In the genomic region with DNA sequence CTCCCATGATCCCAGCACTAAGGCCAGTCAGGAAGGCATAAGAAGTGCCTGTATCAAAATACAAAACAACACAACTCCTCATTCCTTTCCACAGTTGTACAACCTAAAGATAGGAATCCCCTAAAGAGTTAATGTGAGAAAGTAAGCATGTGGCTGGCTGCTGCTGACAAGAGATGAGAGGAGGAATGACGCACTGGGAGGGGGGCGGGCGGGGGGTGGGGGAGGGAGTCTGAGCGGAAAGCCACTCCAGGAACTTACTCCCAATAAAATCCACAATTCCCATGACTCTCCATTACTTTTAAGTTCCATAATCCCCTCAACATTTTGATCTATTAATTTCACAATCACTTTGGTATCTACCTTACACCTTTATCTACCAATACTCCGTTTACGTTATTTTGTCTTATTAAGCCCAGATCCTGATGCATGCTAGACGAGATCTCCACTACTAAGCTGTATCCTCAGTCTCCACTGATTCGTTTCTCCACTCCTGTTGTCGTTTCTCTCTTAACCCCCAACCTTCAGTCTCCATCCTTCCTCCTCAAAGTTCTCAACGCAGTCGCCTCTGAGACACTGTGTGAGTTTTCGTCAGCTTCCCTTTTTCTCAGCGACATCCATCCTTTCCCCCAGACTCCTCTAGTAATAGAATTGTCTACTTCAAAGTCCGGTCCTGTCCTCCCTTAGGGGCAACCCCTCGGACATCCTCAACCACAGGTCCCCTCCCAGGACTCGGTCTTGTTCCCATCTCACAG, we compare ENCODE assay signal across 8 mouse cellular contexts. TPM values are rescaled to one million over a fixed set of nuclear protein-coding genes. Genes with fewer than 3 reads are reported as not detected.
DNase-seq lines count a peak whose midpoint lies in the region; ATAC-seq and TF ChIP-seq lines count a peak whose summit lies in the region.

No protein-coding gene starts in this region.

- H3K9ac ChIP-seq in hindbrain, embryonic 13.5 days = peak overlapping the region; percentile 91
- H3K9ac ChIP-seq in midbrain, embryonic 11.5 days (ENCODE audit: low read length) = peak overlapping the region; percentile 92

- no peak for TF ChIP-seq CTCF in kidney, adult 2 months (conservative IDR thresholded peaks at IDR 0.05; ENCODE audit: insufficient read depth, insufficient read length, low read depth, low read length)

- H3K4me3 ChIP-seq in kidney, adult 2 months (ENCODE audit: insufficient read depth, low read depth, low read length) = peak overlapping the region; percentile 92
- peak overlapping the region; percentile 71 for H3K4me3 ChIP-seq in hindbrain, embryonic 13.5 days
- H3K4me3 ChIP-seq in midbrain, embryonic 11.5 days (ENCODE audit: low read depth, low read length) = peak overlapping the region; percentile 96

- no peaks in the 10 kb centered on the region; the same call in 1 of the 2 replicates for H3K36me3 ChIP-seq in kidney, adult 2 months (ENCODE audit: control insufficient read depth, insufficient read depth, low read length)
- 0 out of 2 replicates have a peak, but pooled peaks cover 3% of the 10 kb centered on the region for H3K36me3 ChIP-seq in hindbrain, embryonic 13.5 days
- H3K36me3 ChIP-seq in midbrain, embryonic 11.5 days (ENCODE audit: control insufficient read depth, insufficient read depth, low read length) = no peaks in the 10 kb centered on the region

- DNase-seq in kidney, adult 2 months = no peak
- DNase-seq in kidney, adult 8-10 months = no peak
- DNase-seq in adipocyte (ENCODE audit: low spot score) = peak; percentile 27
- no peak for DNase-seq in midbrain, embryonic 11.5 days (ENCODE audit: low spot score, missing footprints)
- DNase-seq in left cerebral cortex, adult 9 months (ENCODE audit: low spot score in 2 of 2) = no peak
- DNase-seq in spleen, postnatal 36 days (ENCODE audit: low spot score in 2 of 2) = no peak
- DNase-seq in embryo, embryonic 10 days (ENCODE audit: low spot score) = no peak

- no peak for ATAC-seq in hindbrain, embryonic 13.5 days (ENCODE audit: low FRiP score)
- no peak for ATAC-seq in midbrain, embryonic 11.5 days (ENCODE audit: low FRiP score)

- WGBS in kidney, adult 2 months = under 1% methylated on average over 16 of the region's 16 CpGs
- under 1% methylated on average over 16 of the region's 16 CpGs for WGBS in hindbrain, embryonic 13.5 days
- under 1% methylated on average over 16 of the region's 16 CpGs for WGBS in midbrain, embryonic 11.5 days

- H3K27me3 ChIP-seq in kidney, adult 2 months (replicated peaks; ENCODE audit: control insufficient read depth, insufficient read depth, low read length) = no peaks in the 10 kb centered on the region
- H3K27me3 ChIP-seq in hindbrain, embryonic 13.5 days = no peaks in the 10 kb centered on the region
- no peaks in the 10 kb centered on the region for H3K27me3 ChIP-seq in midbrain, embryonic 11.5 days (ENCODE audit: control insufficient read depth, insufficient read depth, low read length)

- H3K4me1 ChIP-seq in kidney, adult 2 months (ENCODE audit: control insufficient read depth, insufficient read depth, low read length) = peaks cover 5% of the 10 kb centered on the region; the same call in 1 of the 2 replicates
- H3K4me1 ChIP-seq in hindbrain, embryonic 13.5 days (replicated peaks) = peaks cover 21% of the 10 kb centered on the region
- H3K4me1 ChIP-seq in midbrain, embryonic 11.5 days (ENCODE audit: control insufficient read depth, insufficient read depth, low read length) = peaks cover 10% of the 10 kb centered on the region

- peak overlapping the region; percentile 45; the same call in 1 of the 2 replicates for H3K27ac ChIP-seq in kidney, adult 2 months (ENCODE audit: insufficient read depth, low read depth, low read length)
- peak overlapping the region; percentile 91 for H3K27ac ChIP-seq in hindbrain, embryonic 13.5 days
- H3K27ac ChIP-seq in midbrain, embryonic 11.5 days (ENCODE audit: low read depth, low read length) = peak overlapping the region; percentile 71

- no peak for TF ChIP-seq POLR2A in kidney, adult 2 months (IDR thresholded peaks at IDR 0.05; ENCODE audit: low read depth, low read length)

- H3K4me2 ChIP-seq in hindbrain, embryonic 13.5 days = peak overlapping the region; percentile 83
- H3K4me2 ChIP-seq in midbrain, embryonic 11.5 days = peak overlapping the region; percentile 75

- H3K9me3 ChIP-seq in hindbrain, embryonic 13.5 days = no peaks in the 10 kb centered on the region
- no peaks in the 10 kb centered on the region for H3K9me3 ChIP-seq in midbrain, embryonic 11.5 days (ENCODE audit: control insufficient read depth, low read length)

RNA-seq across cellular contexts. Expression of gene Pip5k1a, which starts 1.0 kb away (rescaled TPM):
- 13.5 and 15.3 TPM in 2 replicates for polyA plus RNA-seq in kidney, adult 2 months (2012; rRNA removed)
- 15.4 and 16.7 TPM in 2 replicates for polyA plus RNA-seq in hindbrain, embryonic 13.5 days (2015; fragmentation: Nextera tagmentation; extraction: Ambion mirVana)
- polyA plus RNA-seq in midbrain, embryonic 11.5 days (2014; fragmentation: Nextera tagmentation; extraction: Ambion mirVana) = 13.2 and 15.1 TPM in 2 replicates

RNA-seq across cellular contexts. Expression of gene Vps72, which starts 5.1 kb away (rescaled TPM):
- polyA plus RNA-seq in kidney, adult 2 months (2012; rRNA removed) = 45.6 and 47.1 TPM in 2 replicates
- 219 and 221 TPM in 2 replicates for polyA plus RNA-seq in hindbrain, embryonic 13.5 days (2015; fragmentation: Nextera tagmentation; extraction: Ambion mirVana)
- 221 and 238 TPM in 2 replicates for polyA plus RNA-seq in midbrain, embryonic 11.5 days (2014; fragmentation: Nextera tagmentation; extraction: Ambion mirVana)

RNA-seq across cellular contexts. Expression of gene Tmod4, which starts 18.5 kb away (rescaled TPM):
- polyA plus RNA-seq in kidney, adult 2 months (2012; rRNA removed) = 0.19 and 3.1 TPM in 2 replicates
- 0.99 and 1.5 TPM in 2 replicates for polyA plus RNA-seq in hindbrain, embryonic 13.5 days (2015; fragmentation: Nextera tagmentation; extraction: Ambion mirVana)
- 0.97 TPM in 1 of 2 replicates, not detected in the other for polyA plus RNA-seq in midbrain, embryonic 11.5 days (2014; fragmentation: Nextera tagmentation; extraction: Ambion mirVana)

RNA-seq across cellular contexts. Expression of gene Scnm1, which starts 28.0 kb away (rescaled TPM):
- polyA plus RNA-seq in kidney, adult 2 months (2012; rRNA removed) = 46.7 and 50.8 TPM in 2 replicates
- polyA plus RNA-seq in hindbrain, embryonic 13.5 days (2015; fragmentation: Nextera tagmentation; extraction: Ambion mirVana) = 95.9 and 97.1 TPM in 2 replicates
- polyA plus RNA-seq in midbrain, embryonic 11.5 days (2014; fragmentation: Nextera tagmentation; extraction: Ambion mirVana) = 84.9 and 86.3 TPM in 2 replicates

RNA-seq across cellular contexts. Expression of gene Lysmd1, which starts 28.1 kb away (rescaled TPM):
- 10.2 and 11.3 TPM in 2 replicates for polyA plus RNA-seq in kidney, adult 2 months (2012; rRNA removed)
- polyA plus RNA-seq in hindbrain, embryonic 13.5 days (2015; fragmentation: Nextera tagmentation; extraction: Ambion mirVana) = 36.8 and 38.4 TPM in 2 replicates
- 16.1 and 17.4 TPM in 2 replicates for polyA plus RNA-seq in midbrain, embryonic 11.5 days (2014; fragmentation: Nextera tagmentation; extraction: Ambion mirVana)
